Mouse (Mus musculus): ENCODE data around the gene Iba57. TPM values are rescaled to one million over a fixed set of nuclear protein-coding genes. Genes with fewer than 3 reads are reported as not detected.

The Iba57 gene
- polyA plus RNA-seq, 1 experiment from 2014 or later = 7.5 TPM

GRCm38 (mm10) chr11:59138537-59139486, 24.7 kb downstream of the Iba57 start:
- no peak overlapping the region for H3K4me2 ChIP-seq
- H3K4me1 ChIP-seq (replicated peaks) = peaks cover 12% of the 10 kb centered on the region
- H3K36me3 ChIP-seq = no peaks in the 10 kb centered on the region
- no peak overlapping the region for H3K27ac ChIP-seq (replicated peaks)
- peaks cover 40% of the 10 kb centered on the region for H3K27me3 ChIP-seq
- H3K4me3 ChIP-seq = no peak overlapping the region
- H3K9me3 ChIP-seq = no peaks in the 10 kb centered on the region
- ATAC-seq (ENCODE audit: low FRiP score, low read depth) = no peak
- 73% methylated on average over 19 of the region's 19 CpGs for WGBS
- H3K9ac ChIP-seq = no peak overlapping the region

- Histone ChIP-seq H3K9ac (no peak overlapping the region), H3K27me3 (peaks cover 51% of the 10 kb centered on the region), H3K4me1 (replicated peaks) (peaks cover 12% of the 10 kb centered on the region), H3K4me3 (no peak overlapping the region), H3K9me3 (no peaks in the 10 kb centered on the region), H3K4me2 (no peak overlapping the region), H3K36me3 (no peaks in the 10 kb centered on the region), H3K27ac (replicated peaks) (no peak overlapping the region)
- no peak for ATAC-seq (ENCODE audit: low FRiP score, low read depth)
- 71% methylated on average over 12 of the region's 12 CpGs for whole genome bisulfite sequencing
These were observed 26.4 kb downstream of the Iba57 start for GRCm38 (mm10) chr11:59136994-59137706.

GRCm38 (mm10) chr11:59135904-59136452, 27.6 kb downstream of the Iba57 start, which contains the start of gene Obscn:
Gene Obscn (minus strand): TSS chr11:59136402.
- Histone ChIP-seq H3K4me2 (peak within 1 kb of the TSS; percentile 63), H3K27me3 (peaks cover 51% of the 10 kb centered on the region), H3K9ac (peak within 1 kb of the TSS; percentile 30; the same call in 1 of the 2 replicates), H3K9me3 (no peaks in the 10 kb centered on the region), H3K36me3 (no peaks in the 10 kb centered on the region), H3K4me3 (peak within 1 kb of the TSS; percentile 38), H3K4me1 (replicated peaks) (peaks cover 12% of the 10 kb centered on the region), H3K27ac (replicated peaks) (no peak within 1 kb of the TSS)
- 19% methylated on average over 44 of the region's 44 CpGs for WGBS
- no peak for ATAC-seq (ENCODE audit: low FRiP score, low read depth)

- H3K36me3 ChIP-seq = no peaks in the 10 kb centered on the region
- H3K27me3 ChIP-seq = peaks cover 51% of the 10 kb centered on the region
- no peak overlapping the region for H3K27ac ChIP-seq (replicated peaks)
- H3K9ac ChIP-seq = peak overlapping the region; percentile 30; the same call in 1 of the 2 replicates
- H3K4me3 ChIP-seq = peak overlapping the region; percentile 38
- H3K4me2 ChIP-seq = peak overlapping the region; percentile 63
- ATAC-seq (ENCODE audit: low FRiP score, low read depth) = no peak
- H3K4me1 ChIP-seq (replicated peaks) = peaks cover 12% of the 10 kb centered on the region
- no peaks in the 10 kb centered on the region for H3K9me3 ChIP-seq
- 5% methylated on average over 55 of the region's 55 CpGs for WGBS
These were observed 28.3 kb downstream of the Iba57 start for GRCm38 (mm10) chr11:59135051-59135820.

- Histone ChIP-seq H3K9ac (no peak overlapping the region), H3K4me2 (peak overlapping the region; percentile 63), H3K27me3 (peaks cover 51% of the 10 kb centered on the region), H3K4me3 (peak overlapping the region; percentile 15), H3K36me3 (no peaks in the 10 kb centered on the region), H3K27ac (replicated peaks) (no peak overlapping the region), H3K9me3 (no peaks in the 10 kb centered on the region), H3K4me1 (replicated peaks) (peaks cover 12% of the 10 kb centered on the region)
- WGBS = 6% methylated on average over 31 of the region's 35 CpGs
- 0 out of 2 replicates have a peak, but pooled peaks have one; percentile 49 for ATAC-seq (ENCODE audit: low FRiP score, low read depth)
These were observed 29.1 kb downstream of the Iba57 start for GRCm38 (mm10) chr11:59134373-59134997.

- no peak for ATAC-seq (ENCODE audit: low FRiP score, low read depth)
- Histone ChIP-seq H3K4me1 (replicated peaks) (peaks cover 12% of the 10 kb centered on the region), H3K9me3 (no peaks in the 10 kb centered on the region), H3K9ac (no peak overlapping the region), H3K36me3 (no peaks in the 10 kb centered on the region), H3K4me2 (no peak overlapping the region), H3K27me3 (peaks cover 41% of the 10 kb centered on the region), H3K4me3 (no peak overlapping the region), H3K27ac (replicated peaks) (no peak overlapping the region)
- WGBS = 70% methylated on average over 2 of the region's 3 CpGs
These were observed 31.5 kb downstream of the Iba57 start for GRCm38 (mm10) chr11:59132065-59132464.

- 62% methylated on average over 18 of the region's 18 CpGs for WGBS
- no peaks in the 10 kb centered on the region for H3K9me3 ChIP-seq
- H3K4me2 ChIP-seq = no peak overlapping the region
- no peak overlapping the region for H3K27ac ChIP-seq (replicated peaks)
- no peak for ATAC-seq (ENCODE audit: low FRiP score, low read depth)
- peaks cover 12% of the 10 kb centered on the region for H3K4me1 ChIP-seq (replicated peaks)
- H3K36me3 ChIP-seq = no peaks in the 10 kb centered on the region
- no peak overlapping the region for H3K9ac ChIP-seq
- H3K4me3 ChIP-seq = no peak overlapping the region
- peaks cover 35% of the 10 kb centered on the region for H3K27me3 ChIP-seq
These were observed 32.1 kb downstream of the Iba57 start for GRCm38 (mm10) chr11:59131348-59131919.

- H3K4me1 ChIP-seq (replicated peaks) = peaks cover 8% of the 10 kb centered on the region
- peaks cover 29% of the 10 kb centered on the region for H3K27me3 ChIP-seq
- no peaks in the 10 kb centered on the region for H3K9me3 ChIP-seq
- H3K9ac ChIP-seq = no peak overlapping the region
- ATAC-seq (ENCODE audit: low FRiP score, low read depth) = no peak
- no peaks in the 10 kb centered on the region for H3K36me3 ChIP-seq
- WGBS = 74% methylated on average over 9 of the region's 9 CpGs
- no peak overlapping the region for H3K27ac ChIP-seq (replicated peaks)
- no peak overlapping the region for H3K4me2 ChIP-seq
- no peak overlapping the region for H3K4me3 ChIP-seq
These were observed 32.8 kb downstream of the Iba57 start for GRCm38 (mm10) chr11:59130782-59131181.

- H3K9me3 ChIP-seq = no peaks in the 10 kb centered on the region
- H3K4me3 ChIP-seq = no peak overlapping the region
- no peaks in the 10 kb centered on the region for H3K4me1 ChIP-seq (replicated peaks)
- no peak overlapping the region for H3K27ac ChIP-seq (replicated peaks)
- H3K4me2 ChIP-seq = no peak overlapping the region
- WGBS = 93% methylated on average over 5 of the region's 5 CpGs
- no peak for ATAC-seq (ENCODE audit: low FRiP score, low read depth)
- H3K9ac ChIP-seq = no peak overlapping the region
- no peaks in the 10 kb centered on the region for H3K36me3 ChIP-seq
- no peaks in the 10 kb centered on the region for H3K27me3 ChIP-seq
These were observed 57.6 kb downstream of the Iba57 start for GRCm38 (mm10) chr11:59105945-59106344.

Measured in hindbrain, embryonic 15.5 days (tissue).